Mouse (Mus musculus): ENCODE data around the gene Atp10a. TPM values are rescaled to one million over a fixed set of nuclear protein-coding genes. Genes with fewer than 3 reads are reported as not detected.

Gene Atp10a
- polyA plus RNA-seq, 1 experiment from 2014 or later, result 1.1 TPM

DNA sequence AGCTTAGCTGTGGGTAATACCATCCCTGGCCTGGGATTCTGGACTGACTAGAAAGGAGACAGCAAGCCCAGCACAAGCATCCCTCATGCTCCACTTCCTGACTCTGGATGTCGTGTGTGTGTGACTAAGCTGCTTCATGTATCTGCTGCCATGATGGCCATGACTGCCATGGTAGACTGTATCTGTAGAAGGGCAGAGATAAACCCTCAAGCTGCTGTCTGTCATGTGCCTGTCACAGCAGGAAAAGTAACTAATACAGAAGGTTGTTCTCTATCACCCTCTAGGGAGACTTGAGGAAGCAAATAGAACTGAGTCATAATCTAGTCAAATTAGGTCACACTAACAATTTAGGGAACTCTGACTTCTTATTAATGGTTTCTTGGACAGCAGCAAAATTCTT, 86.7 kb downstream of the Atp10a start:
- no peaks in the 10 kb centered on the region for H3K9me3 ChIP-seq
- no peak overlapping the region for H3K4me3 ChIP-seq
- no peaks in the 10 kb centered on the region for H3K4me1 ChIP-seq (replicated peaks)
- 73% methylated on average over 1 of the region's 1 CpGs for WGBS
- no peak overlapping the region for H3K4me2 ChIP-seq
- H3K27me3 ChIP-seq, result no peaks in the 10 kb centered on the region
- no peak overlapping the region for H3K9ac ChIP-seq
- H3K36me3 ChIP-seq, result no peaks in the 10 kb centered on the region
- no peak overlapping the region for H3K27ac ChIP-seq (replicated peaks)
- ATAC-seq (ENCODE audit: low FRiP score, low read depth), result no peak

- no peaks in the 10 kb centered on the region for H3K27me3 ChIP-seq
- H3K4me3 ChIP-seq, result no peak overlapping the region
- H3K36me3 ChIP-seq, result no peaks in the 10 kb centered on the region
- ATAC-seq (ENCODE audit: low FRiP score, low read depth), result no peak
- WGBS, result 79% methylated on average over 4 of the region's 4 CpGs
- H3K4me2 ChIP-seq, result no peak overlapping the region
- no peak overlapping the region for H3K27ac ChIP-seq (replicated peaks)
- no peaks in the 10 kb centered on the region for H3K9me3 ChIP-seq
- no peaks in the 10 kb centered on the region for H3K4me1 ChIP-seq (replicated peaks)
- no peak overlapping the region for H3K9ac ChIP-seq
Measured at GRCm38 (mm10) chr7:58743362-58744320, 87.7 kb downstream of the Atp10a start.

GRCm38 (mm10) chr7:58746817-58747216, 90.9 kb downstream of the Atp10a start:
- Histone ChIP-seq H3K9me3 (no peaks in the 10 kb centered on the region), H3K4me2 (no peak overlapping the region), H3K27ac (replicated peaks) (no peak overlapping the region), H3K4me3 (no peak overlapping the region), H3K36me3 (no peaks in the 10 kb centered on the region), H3K9ac (no peak overlapping the region), H3K27me3 (no peaks in the 10 kb centered on the region), H3K4me1 (replicated peaks) (no peaks in the 10 kb centered on the region)
- no peak for ATAC-seq (ENCODE audit: low FRiP score, low read depth)
- WGBS, result 79% methylated on average over 5 of the region's 5 CpGs

DNA sequence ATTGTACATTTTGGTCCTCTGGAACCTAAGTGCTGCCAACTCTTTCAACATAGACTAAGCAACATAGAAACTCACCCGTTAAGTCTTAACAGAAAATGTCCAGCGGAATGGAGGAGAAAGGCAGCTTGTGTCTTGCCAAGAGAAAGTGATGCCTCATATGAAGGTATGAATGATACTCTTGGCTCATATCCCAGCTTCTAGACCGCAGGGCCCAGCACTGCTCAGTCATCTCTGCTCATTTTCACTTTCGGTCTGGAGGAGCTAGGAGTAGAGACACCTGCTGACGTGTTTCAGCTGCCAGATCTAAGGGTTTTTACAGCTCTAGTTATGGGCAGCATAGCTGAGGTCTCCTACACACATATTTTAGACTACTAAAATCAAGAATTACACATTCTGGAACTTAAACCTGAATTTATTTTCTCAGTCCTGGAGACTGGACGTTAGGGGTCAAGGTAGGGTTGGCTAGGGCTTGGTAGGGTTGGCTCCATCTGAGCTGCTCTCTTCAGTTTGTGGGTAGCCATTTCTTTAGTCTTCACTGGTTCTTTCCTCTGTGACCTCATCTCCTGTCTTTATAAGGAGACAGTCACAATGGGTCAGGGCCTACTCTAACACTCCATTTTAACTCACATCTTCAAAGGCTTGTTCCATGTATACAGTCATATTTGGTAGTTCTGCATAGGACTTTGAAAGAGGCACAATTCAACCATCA, 94.1 kb downstream of the Atp10a start:
- H3K9ac ChIP-seq, result no peak overlapping the region
- 85% methylated on average over 6 of the region's 6 CpGs for WGBS
- ATAC-seq (ENCODE audit: low FRiP score, low read depth), result no peak
- H3K9me3 ChIP-seq, result no peaks in the 10 kb centered on the region
- no peaks in the 10 kb centered on the region for H3K27me3 ChIP-seq
- H3K27ac ChIP-seq (replicated peaks), result no peak overlapping the region
- H3K36me3 ChIP-seq, result no peaks in the 10 kb centered on the region
- no peak overlapping the region for H3K4me3 ChIP-seq
- H3K4me1 ChIP-seq (replicated peaks), result no peaks in the 10 kb centered on the region
- no peak overlapping the region for H3K4me2 ChIP-seq

DNA sequence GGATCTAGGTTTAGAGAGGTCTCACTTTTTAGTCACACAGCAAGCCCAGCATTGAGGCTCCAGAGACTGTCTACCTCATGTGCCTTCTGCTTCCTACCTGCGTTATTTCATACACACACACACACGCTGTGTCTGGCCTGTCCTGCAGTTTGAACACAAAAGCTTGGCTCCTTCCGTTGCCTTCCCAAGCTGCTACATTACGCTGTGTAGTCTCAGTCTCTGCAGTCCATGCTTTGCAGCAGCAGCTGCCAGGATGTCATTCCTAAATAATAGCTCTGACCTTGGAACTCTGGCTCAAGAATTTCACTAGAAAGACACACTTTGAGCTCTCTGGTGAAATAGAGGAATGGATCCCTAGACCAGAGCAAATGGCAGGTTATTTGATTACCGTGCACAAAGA, 96.1 kb downstream of the Atp10a start:
- H3K9ac ChIP-seq, result no peak overlapping the region
- H3K9me3 ChIP-seq, result no peaks in the 10 kb centered on the region
- no peak overlapping the region for H3K27ac ChIP-seq (replicated peaks)
- H3K27me3 ChIP-seq, result no peaks in the 10 kb centered on the region
- no peaks in the 10 kb centered on the region for H3K36me3 ChIP-seq
- H3K4me3 ChIP-seq, result no peak overlapping the region
- no peak overlapping the region for H3K4me2 ChIP-seq
- WGBS, result 73% methylated on average over 5 of the region's 5 CpGs
- peak; percentile 42; the same call in 1 of the 2 replicates for ATAC-seq (ENCODE audit: low FRiP score, low read depth)
- H3K4me1 ChIP-seq (replicated peaks), result no peaks in the 10 kb centered on the region

- Histone ChIP-seq H3K36me3 (no peaks in the 10 kb centered on the region), H3K4me2 (no peak overlapping the region), H3K4me3 (no peak overlapping the region), H3K9me3 (no peaks in the 10 kb centered on the region), H3K27ac (replicated peaks) (no peak overlapping the region), H3K27me3 (no peaks in the 10 kb centered on the region), H3K4me1 (replicated peaks) (no peaks in the 10 kb centered on the region), H3K9ac (no peak overlapping the region)
- no peak for ATAC-seq (ENCODE audit: low FRiP score, low read depth)
- WGBS, result 52% methylated on average over 1 of the region's 1 CpGs
Measured at GRCm38 (mm10) chr7:58754076-58754475, 98.1 kb downstream of the Atp10a start.

GRCm38 (mm10) chr7:58754536-58754935, 98.6 kb downstream of the Atp10a start:
- Histone ChIP-seq H3K4me1 (replicated peaks) (no peaks in the 10 kb centered on the region), H3K9me3 (no peaks in the 10 kb centered on the region), H3K4me2 (no peak overlapping the region), H3K4me3 (no peak overlapping the region), H3K27ac (replicated peaks) (no peak overlapping the region), H3K36me3 (no peaks in the 10 kb centered on the region), H3K27me3 (no peaks in the 10 kb centered on the region), H3K9ac (no peak overlapping the region)
- 69% methylated on average over 4 of the region's 4 CpGs for WGBS
- no peak for ATAC-seq (ENCODE audit: low FRiP score, low read depth)

DNA sequence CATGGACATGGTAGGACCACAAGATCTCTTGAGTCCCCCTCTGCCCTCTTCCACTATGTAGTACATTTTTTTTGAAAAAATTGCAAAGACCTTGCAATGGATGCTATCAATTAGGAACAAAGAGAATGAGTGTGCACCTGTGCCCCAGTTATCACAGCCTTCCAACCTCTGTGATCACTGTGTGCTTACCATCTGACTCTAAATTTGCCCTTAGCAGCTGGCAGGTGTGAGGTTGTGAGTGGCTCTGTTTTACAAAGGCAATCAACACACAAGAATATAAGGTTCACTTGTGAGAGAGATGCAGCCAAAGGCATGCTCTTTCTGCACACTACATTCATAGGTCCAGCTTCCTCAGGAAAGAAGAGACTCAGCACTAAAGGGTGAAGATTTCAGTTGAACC, 99.1 kb downstream of the Atp10a start:
- no peaks in the 10 kb centered on the region for H3K4me1 ChIP-seq (replicated peaks)
- H3K4me3 ChIP-seq, result no peak overlapping the region
- ATAC-seq (ENCODE audit: low FRiP score, low read depth), result no peak
- no peaks in the 10 kb centered on the region for H3K27me3 ChIP-seq
- H3K9me3 ChIP-seq, result no peaks in the 10 kb centered on the region
- no peak overlapping the region for H3K4me2 ChIP-seq
- no peak overlapping the region for H3K27ac ChIP-seq (replicated peaks)
- no peak overlapping the region for H3K9ac ChIP-seq
- H3K36me3 ChIP-seq, result no peaks in the 10 kb centered on the region

DNA sequence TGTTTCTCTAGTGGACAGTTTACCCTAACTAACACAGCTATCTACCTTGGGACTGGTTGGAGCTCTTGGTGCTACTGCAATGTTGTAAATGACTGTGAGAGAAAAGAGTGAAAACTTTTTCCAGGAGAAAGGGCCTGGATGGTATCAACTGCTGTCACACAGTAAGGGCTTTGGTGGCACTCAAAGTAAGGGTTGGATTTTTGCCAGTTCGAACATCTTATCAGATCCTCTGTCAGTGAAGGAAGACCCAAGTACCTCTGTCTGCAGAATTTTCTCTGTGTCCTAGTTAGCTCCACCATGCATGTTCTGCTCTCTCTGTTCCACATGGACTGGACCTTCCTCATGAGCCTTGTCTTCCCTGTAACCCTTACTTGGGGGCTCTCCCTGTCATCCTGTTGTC, 99.9 kb downstream of the Atp10a start:
- Histone ChIP-seq H3K4me3 (no peak overlapping the region), H3K4me2 (no peak overlapping the region), H3K4me1 (replicated peaks) (no peaks in the 10 kb centered on the region), H3K27ac (replicated peaks) (no peak overlapping the region), H3K9me3 (no peaks in the 10 kb centered on the region), H3K36me3 (no peaks in the 10 kb centered on the region), H3K27me3 (no peaks in the 10 kb centered on the region), H3K9ac (no peak overlapping the region)
- WGBS, result 92% methylated on average over 1 of the region's 1 CpGs
- no peak for ATAC-seq (ENCODE audit: low FRiP score, low read depth)

DNA sequence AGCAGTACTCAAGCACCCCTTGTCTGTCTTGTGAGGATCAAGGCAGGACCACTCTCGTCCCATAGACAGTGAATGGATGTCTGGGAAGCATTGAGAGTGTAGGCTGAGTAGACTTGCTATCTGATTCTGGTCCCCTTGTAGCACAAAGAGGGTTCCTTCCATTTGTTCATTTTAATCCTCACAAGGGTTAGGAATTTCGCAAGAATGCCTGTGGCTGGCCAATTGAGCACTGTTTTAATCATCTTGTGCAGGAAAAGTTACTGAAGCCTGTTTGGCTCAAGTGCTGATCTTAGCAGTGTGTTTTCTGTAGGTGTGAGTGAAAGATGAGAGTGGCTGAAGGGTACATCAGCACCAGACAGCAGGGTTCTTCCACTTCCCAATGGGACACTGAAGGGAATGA, 101.4 kb downstream of the Atp10a start:
- H3K9me3 ChIP-seq, result no peaks in the 10 kb centered on the region
- H3K4me2 ChIP-seq, result no peak overlapping the region
- no peak overlapping the region for H3K4me3 ChIP-seq
- ATAC-seq (ENCODE audit: low FRiP score, low read depth), result no peak
- H3K27me3 ChIP-seq, result no peaks in the 10 kb centered on the region
- no peak overlapping the region for H3K9ac ChIP-seq
- H3K36me3 ChIP-seq, result no peaks in the 10 kb centered on the region
- no peak overlapping the region for H3K27ac ChIP-seq (replicated peaks)
- WGBS, result 94% methylated on average over 2 of the region's 2 CpGs
- H3K4me1 ChIP-seq (replicated peaks), result no peaks in the 10 kb centered on the region

DNA sequence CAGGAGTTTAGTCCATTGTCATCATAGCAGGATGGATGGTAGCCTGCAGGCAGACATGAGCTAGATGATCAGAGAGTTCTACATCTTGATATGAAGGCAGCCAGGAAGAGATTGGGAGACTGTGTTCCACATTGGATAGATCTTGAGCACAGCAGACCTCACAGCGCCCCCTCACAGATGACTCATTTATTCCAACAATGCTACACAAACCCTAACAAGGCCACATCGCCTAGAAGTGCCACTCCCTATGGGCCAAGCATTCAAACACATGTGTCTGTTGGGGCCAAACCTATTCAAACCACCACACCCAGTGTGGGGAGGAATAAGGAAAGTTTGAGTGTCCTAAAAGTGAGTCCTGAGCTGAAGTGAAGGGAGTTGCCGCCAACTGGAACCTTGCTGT, 102.4 kb downstream of the Atp10a start:
- H3K27ac ChIP-seq (replicated peaks), result no peak overlapping the region
- no peaks in the 10 kb centered on the region for H3K9me3 ChIP-seq
- 91% methylated on average over 3 of the region's 3 CpGs for WGBS
- no peak for ATAC-seq (ENCODE audit: low FRiP score, low read depth)
- no peak overlapping the region for H3K4me3 ChIP-seq
- H3K4me2 ChIP-seq, result no peak overlapping the region
- no peaks in the 10 kb centered on the region for H3K4me1 ChIP-seq (replicated peaks)
- no peaks in the 10 kb centered on the region for H3K27me3 ChIP-seq
- H3K36me3 ChIP-seq, result no peaks in the 10 kb centered on the region
- H3K9ac ChIP-seq, result no peak overlapping the region

DNA sequence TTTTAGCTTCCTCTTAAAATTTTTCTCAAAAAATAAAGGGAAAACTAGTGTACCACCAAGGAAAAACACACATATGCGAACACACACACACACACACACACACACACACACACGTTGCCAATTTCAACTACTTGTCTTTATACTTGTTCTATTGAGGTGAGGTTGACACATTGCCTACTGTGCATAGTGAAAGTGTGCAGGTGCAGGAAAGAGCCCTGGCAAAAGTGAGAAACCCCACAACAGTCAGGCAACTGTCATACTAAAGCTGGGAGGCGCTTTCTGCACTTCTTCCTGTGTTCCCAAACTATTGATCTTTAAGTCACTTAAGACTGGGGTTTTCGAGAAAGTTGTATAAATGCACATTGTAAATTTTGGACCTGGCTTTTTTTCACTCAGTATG, 103.3 kb downstream of the Atp10a start:
- Histone ChIP-seq H3K9ac (no peak overlapping the region), H3K4me1 (replicated peaks) (no peaks in the 10 kb centered on the region), H3K27me3 (no peaks in the 10 kb centered on the region), H3K9me3 (no peaks in the 10 kb centered on the region), H3K27ac (replicated peaks) (no peak overlapping the region), H3K4me2 (no peak overlapping the region), H3K4me3 (no peak overlapping the region), H3K36me3 (no peaks in the 10 kb centered on the region)
- ATAC-seq (ENCODE audit: low FRiP score, low read depth), result no peak
- 95% methylated on average over 4 of the region's 4 CpGs for WGBS

Measured in hindbrain, embryonic 15.5 days (tissue).